Mouse (Mus musculus) neural tube, embryonic 11.5 days (tissue): ENCODE measurements around the gene Nbeal2. TPM values are rescaled to one million over a fixed set of nuclear protein-coding genes. Genes with fewer than 3 reads are reported as not detected.

ENCODE experiments used
- ATAC-seq: fragments of 200-750 bp; cut with Nextera tagmentation; 2 replicates; pipeline ENCODE4 v1.8.0; 2017; ENCODE audit warnings: moderate number of reproducible peaks, mild to moderate bottlenecking, moderate TSS enrichment, moderate library complexity; ENCODE audit not compliant: insufficient read depth, low FRiP score, low TSS enrichment
- DNase-seq: peaks from one replicate; pipeline ENCODE4 v3.0.0-alpha.2; 2015; ENCODE audit warnings: low spot score
- H3K27ac ChIP-seq: fragments of 300-500 bp; sonication (generic); 2 replicates; pipeline ENCODE4 v1.5.1; 2014; ENCODE audit warnings: low read depth, mild to moderate bottlenecking, low read length
- H3K27me3 ChIP-seq: fragments of 300-500 bp; sonication (generic); 2 replicates; pipeline ENCODE4 v1.6.1; 2014; ENCODE audit warnings: mild to moderate bottlenecking, low read length, mixed read lengths; ENCODE audit not compliant: control insufficient read depth, insufficient read depth
- H3K36me3 ChIP-seq: fragments of 300-500 bp; sonication (generic); 2 replicates; pipeline ENCODE4 v1.6.1; 2014; ENCODE audit warnings: mild to moderate bottlenecking, low read length, moderate library complexity, mixed read lengths; ENCODE audit not compliant: control insufficient read depth, insufficient read depth
- H3K4me1 ChIP-seq: fragments of 300-500 bp; sonication (generic); 2 replicates; pipeline ENCODE4 v1.6.1; 2014; ENCODE audit warnings: low read length, mixed read lengths; ENCODE audit not compliant: control insufficient read depth, insufficient read depth
- H3K4me2 ChIP-seq: fragments of 300-500 bp; sonication (generic); 2 replicates; pipeline ENCODE4 v1.6.1; 2014; ENCODE audit warnings: low read depth, mild to moderate bottlenecking, moderate library complexity
- H3K4me3 ChIP-seq: fragments of 300-500 bp; sonication (generic); 2 replicates; pipeline ENCODE4 v1.5.1; 2014; ENCODE audit warnings: low read depth, low read length
- H3K9ac ChIP-seq: fragments of 300-500 bp; sonication (generic); 2 replicates; pipeline ENCODE4 v1.6.1; 2014; ENCODE audit warnings: mild to moderate bottlenecking, low read length
- H3K9me3 ChIP-seq: fragments of 300-500 bp; sonication (generic); 2 replicates; pipeline ENCODE4 v1.6.1; 2016; ENCODE audit warnings: low read length; ENCODE audit not compliant: control insufficient read depth
- WGBS: fragments of 180-500 bp; shearing (Covaris S2); extraction: QIAGEN DNeasy Blood & Tissue Kit; methylation state at CpG from one replicate; pipeline ENCODE4 v1.1.7; 2014; 5-methylcytosine and 5-hydroxymethylcytosine counted together
- polyA plus RNA-seq: library from polyadenylated mRNA; unstranded; fragments of >200 nt; fragmentation: Nextera tagmentation; extraction: Ambion mirVana; gene quantifications from 2 replicates; pipeline ENCODE4 v1.2.1, GENCODE M21; 2014

The Nbeal2 gene
- polyA plus RNA-seq, 1 experiment from 2014 or later, result 1.1 TPM

DNA sequence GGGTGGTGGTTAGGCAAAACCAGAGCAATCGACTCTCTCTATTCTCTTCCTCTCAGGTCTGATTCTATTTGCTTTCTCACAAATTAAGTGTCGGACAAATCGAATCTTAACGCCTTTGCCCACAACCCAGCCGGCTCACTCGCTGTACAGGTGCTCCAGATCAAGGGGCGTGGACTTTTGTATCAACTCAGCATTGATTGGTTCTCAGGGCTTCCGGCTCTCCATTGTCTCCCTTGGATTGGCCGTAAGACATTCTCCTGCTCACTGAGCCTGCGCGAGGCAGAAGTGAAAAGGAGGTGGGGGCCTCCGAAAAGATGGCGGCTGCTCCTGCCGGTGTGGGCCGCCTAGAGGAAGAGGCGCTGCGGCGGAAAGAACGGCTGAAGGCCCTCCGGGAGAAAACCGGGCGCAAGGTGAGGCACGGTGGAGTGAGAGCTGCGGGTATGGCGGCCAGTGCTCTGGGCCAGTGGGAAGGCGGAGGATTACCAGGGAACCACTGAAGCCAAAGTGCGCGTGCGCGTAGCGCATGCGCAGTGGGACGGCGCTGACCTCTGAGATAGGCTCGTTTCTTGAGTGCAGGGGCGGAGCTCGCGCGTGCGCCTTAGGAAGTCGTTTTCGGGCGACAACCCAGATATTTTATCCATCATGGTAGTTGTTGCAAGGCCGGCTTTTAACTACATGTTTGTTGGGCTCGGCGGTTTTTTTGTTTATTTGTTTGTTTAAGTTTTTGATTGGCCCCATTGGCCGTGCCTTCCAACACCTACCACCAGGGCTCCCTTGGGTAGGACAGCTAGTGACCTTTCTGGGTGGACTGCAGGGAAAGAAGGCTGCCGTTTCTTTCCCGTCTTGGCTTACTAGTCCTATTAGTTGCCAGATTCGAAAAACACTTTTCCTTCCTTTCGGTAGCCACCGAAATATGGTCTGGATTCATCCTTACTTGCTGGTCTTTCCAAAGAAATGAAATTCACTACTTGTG lies 2.6 kb upstream of the Nbeal2 start, which contains the start of gene Ccdc12:
Gene Ccdc12, plus strand, starts transcription at position 255 of the 973 bp plus-strand sequence.
- H3K4me2 ChIP-seq, result peak within 1 kb of the TSS; percentile 69
- ATAC-seq, result peak; percentile 97
- peak; percentile 98 for DNase-seq
- H3K4me1 ChIP-seq, result peaks cover 24% of the 10 kb centered on the region
- peak within 1 kb of the TSS; percentile 72 for H3K4me3 ChIP-seq
- H3K27me3 ChIP-seq, result peaks cover 22% of the 10 kb centered on the region
- H3K36me3 ChIP-seq, result no peaks in the 10 kb centered on the region
- under 1% methylated on average over 52 of the region's 52 CpGs for WGBS
- H3K27ac ChIP-seq, result peak within 1 kb of the TSS; percentile 75
- peak within 1 kb of the TSS; percentile 85 for H3K9ac ChIP-seq
- H3K9me3 ChIP-seq, result no peaks in the 10 kb centered on the region

DNA sequence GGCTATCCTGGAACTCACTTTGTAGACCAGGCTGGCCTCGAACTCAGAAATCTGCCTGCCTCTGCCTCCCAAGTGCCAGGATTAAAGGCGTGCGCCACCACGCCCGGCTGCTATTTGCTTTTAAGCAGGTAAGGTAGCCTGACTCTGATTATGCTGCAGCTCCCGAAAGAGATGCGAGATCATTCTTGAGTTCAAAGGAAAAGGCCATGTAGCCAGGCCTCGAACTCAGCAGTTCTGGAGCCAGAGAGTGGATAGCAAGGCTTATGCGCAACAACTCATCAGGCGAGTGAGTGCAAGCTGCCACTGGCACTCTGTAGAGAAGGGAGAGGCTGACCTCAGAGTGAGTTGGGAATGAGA lies 1.7 kb upstream of the Nbeal2 start:
- Histone ChIP-seq H3K27ac (peak overlapping the region; percentile 49), H3K4me1 (peaks cover 24% of the 10 kb centered on the region), H3K36me3 (no peaks in the 10 kb centered on the region), H3K4me2 (peak overlapping the region; percentile 68), H3K9me3 (no peaks in the 10 kb centered on the region), H3K27me3 (peaks cover 24% of the 10 kb centered on the region), H3K4me3 (peak overlapping the region; percentile 72), H3K9ac (peak overlapping the region; percentile 42)
- ATAC-seq (no peak), DNase-seq (no peak)
- WGBS, result 89% methylated on average over 10 of the region's 10 CpGs

DNA sequence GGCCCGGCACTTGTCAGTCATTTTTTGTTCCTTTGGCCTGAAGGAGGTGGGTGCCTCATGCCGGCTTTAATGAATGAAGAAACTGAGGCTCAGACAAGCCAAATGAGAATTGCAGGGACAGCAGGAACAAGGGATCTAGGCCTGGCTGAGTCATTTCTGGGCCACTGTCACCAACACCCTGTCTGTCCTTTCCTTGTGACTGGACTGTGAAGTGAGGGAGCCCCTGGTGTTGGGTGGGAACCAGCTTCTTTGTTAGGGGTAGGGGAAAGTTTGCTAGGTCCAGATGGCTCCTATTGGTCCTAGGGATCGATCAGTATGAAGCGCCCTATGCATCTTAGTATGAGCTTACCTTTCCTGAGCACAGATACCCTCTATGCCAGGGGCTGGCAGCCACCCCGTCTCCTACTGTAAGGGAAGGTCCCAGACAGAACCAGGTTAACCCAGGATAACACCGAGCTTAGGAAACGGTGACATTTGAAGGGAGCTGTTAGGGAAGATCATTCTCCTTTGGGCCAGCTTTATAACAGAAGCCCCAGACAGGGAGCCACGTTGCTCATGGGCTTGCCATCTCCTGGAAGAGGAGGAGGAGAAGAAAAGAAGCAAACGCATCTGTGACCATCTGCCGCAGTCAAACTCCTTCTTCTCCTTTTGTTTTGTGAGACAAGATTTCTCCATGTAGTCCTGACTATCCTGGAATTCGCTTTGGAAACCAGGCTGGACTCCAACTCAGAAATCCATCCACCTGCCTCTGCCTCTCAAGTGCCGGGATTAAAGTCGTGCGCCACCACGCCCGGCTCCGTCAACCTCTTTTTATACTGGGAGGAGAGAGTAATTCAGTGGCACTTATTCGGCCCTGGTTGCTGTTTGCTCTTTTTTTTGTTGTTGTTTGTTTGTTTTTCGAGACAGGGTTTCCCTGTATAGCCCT lies 1.0 kb upstream of the Nbeal2 start:
- Histone ChIP-seq H3K27ac (no peak overlapping the region), H3K4me2 (peak overlapping the region; percentile 99), H3K4me1 (peaks cover 28% of the 10 kb centered on the region), H3K27me3 (peaks cover 25% of the 10 kb centered on the region), H3K9me3 (no peaks in the 10 kb centered on the region), H3K9ac (no peak overlapping the region), H3K36me3 (no peaks in the 10 kb centered on the region), H3K4me3 (peak overlapping the region; percentile 68; the same call in 1 of the 2 replicates)
- WGBS, result 83% methylated on average over 19 of the region's 19 CpGs
- no peak for DNase-seq
- ATAC-seq, result no peak

DNA sequence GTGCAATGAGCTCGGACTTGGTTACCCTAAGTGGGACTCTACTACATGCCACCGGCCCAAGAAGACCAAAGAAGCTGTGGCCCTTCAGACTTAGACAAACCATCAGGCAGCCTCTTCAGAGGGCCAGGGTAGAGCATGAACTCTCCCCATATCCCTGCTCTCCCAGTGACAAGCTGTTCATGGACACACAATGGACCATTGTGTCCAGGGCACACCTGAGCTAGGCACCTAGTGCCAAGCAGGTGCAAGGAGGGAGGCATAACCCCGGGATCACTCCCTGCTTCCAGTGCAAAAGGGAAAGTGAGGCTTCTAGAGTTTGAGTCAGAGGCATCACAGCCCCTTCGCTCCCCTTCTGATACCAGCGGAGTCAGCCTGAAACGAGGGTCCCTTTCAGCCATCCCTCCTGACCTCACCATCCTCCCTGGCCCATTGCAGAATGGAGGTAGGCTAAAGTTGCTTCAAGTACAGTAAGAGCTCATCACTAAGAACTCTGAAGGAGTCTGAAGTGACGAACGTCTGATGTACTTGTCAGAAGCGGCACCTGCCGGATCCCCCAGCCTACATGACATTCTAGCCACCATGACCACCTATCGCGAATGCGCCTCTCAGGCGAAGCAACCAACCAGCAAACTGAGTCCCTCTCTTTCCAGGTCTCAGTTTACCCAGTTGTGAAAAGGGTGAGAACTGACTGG lies 852 bp downstream of the Nbeal2 start:
- Histone ChIP-seq H3K27me3 (peaks cover 25% of the 10 kb centered on the region), H3K4me1 (peaks cover 33% of the 10 kb centered on the region), H3K4me2 (peak overlapping the region; percentile 99), H3K9ac (peak overlapping the region; percentile 66), H3K27ac (no peak overlapping the region), H3K9me3 (no peaks in the 10 kb centered on the region), H3K4me3 (peak overlapping the region; percentile 68), H3K36me3 (no peaks in the 10 kb centered on the region)
- ATAC-seq (no peak), DNase-seq (no peak)
- WGBS, result 22% methylated on average over 14 of the region's 14 CpGs

DNA sequence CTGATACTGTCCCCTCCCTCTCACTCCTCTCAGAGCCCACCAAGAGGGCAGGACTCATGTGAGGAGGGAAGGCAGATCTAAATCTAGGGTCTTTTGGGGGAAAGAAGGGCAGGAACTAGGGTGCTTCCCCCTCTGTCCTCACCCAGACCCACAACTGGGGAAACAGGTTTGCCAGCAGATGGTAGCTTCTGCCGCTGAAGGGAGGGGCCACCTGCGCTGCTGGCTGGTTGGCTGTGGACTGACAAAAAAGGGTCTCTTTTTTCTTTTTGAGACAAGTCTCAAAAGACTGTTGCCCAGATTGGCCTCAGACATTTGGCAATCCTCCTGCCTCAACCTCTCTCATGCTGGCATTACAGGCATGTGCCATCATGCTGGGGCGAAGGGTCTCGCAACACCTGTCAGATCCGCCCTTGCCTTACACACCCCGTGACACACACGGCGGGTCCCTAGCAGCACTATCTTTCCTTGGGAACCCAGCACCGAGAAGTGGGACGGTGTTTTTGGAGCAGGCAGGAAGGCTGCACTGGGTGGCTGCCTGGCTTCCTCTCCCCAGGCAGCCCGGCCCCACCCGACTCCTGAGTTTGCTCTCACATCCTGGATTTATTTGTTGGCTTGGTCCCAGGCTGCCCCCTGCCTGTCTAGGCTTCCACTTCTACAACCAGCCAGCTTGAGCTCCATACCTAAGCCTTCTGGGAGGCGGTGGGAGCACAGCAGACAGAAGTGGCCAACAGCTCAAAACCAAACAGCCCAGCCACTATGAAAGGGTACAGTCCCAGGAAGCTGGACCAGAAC lies 1.8 kb downstream of the Nbeal2 start:
- no peak for ATAC-seq
- peak overlapping the region; percentile 12; the same call in 1 of the 2 replicates for H3K4me2 ChIP-seq
- H3K9me3 ChIP-seq, result no peaks in the 10 kb centered on the region
- no peak overlapping the region for H3K27ac ChIP-seq
- WGBS, result 39% methylated on average over 13 of the region's 13 CpGs
- no peak overlapping the region for H3K4me3 ChIP-seq
- DNase-seq, result no peak
- H3K27me3 ChIP-seq, result peaks cover 25% of the 10 kb centered on the region
- no peak overlapping the region for H3K9ac ChIP-seq
- H3K36me3 ChIP-seq, result no peaks in the 10 kb centered on the region
- H3K4me1 ChIP-seq, result peaks cover 30% of the 10 kb centered on the region

DNA sequence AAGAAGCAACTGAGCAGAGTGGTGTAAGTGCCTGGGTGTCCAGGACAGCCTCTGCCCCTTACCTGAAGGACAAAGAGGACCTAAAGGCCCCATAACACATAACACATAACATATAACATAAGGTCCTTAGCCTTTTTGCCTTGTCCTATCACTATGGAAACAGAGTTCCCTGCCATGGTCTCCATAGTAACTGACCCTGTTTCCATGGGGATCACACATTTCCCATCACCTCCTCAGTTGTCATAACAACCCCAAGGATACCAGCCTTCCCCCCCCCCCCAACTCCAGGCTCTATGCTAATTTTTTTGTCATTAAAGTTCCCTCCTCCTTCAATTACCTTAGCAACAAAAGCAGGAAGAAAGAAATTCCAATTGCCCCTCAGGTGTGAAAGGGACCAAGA lies 4.2 kb downstream of the Nbeal2 start:
- no peak for DNase-seq
- Histone ChIP-seq H3K4me2 (no peak overlapping the region), H3K27ac (no peak overlapping the region), H3K4me3 (no peak overlapping the region), H3K27me3 (peaks cover 25% of the 10 kb centered on the region), H3K4me1 (peaks cover 24% of the 10 kb centered on the region; the same call in 1 of the 2 replicates), H3K36me3 (no peaks in the 10 kb centered on the region), H3K9ac (no peak overlapping the region), H3K9me3 (no peaks in the 10 kb centered on the region)
- no peak for ATAC-seq

DNA sequence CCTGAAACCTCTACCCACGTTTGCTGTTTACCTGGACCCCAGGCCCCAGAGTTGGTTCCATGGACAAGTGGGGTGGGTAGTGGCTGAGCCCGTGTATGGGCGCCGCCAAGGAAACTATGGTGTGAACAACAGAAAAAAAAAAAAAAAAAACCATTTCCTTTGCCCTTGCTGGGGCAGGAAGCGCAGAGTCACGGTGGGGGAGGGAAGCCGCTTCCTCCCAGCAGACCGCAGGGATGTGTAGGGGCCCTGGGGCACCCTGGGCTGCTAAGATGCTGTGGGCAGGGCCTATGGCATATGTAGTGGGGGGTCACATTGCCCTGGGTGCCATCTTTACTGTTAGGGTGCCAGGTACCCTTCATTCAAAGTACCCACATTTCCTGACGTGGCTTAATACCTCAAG lies 8.7 kb downstream of the Nbeal2 start:
- no peaks in the 10 kb centered on the region for H3K9me3 ChIP-seq
- H3K27me3 ChIP-seq, result no peaks in the 10 kb centered on the region
- H3K4me2 ChIP-seq, result no peak overlapping the region
- H3K4me3 ChIP-seq, result no peak overlapping the region
- no peak overlapping the region for H3K27ac ChIP-seq
- no peak for DNase-seq
- WGBS, result 88% methylated on average over 9 of the region's 9 CpGs
- H3K4me1 ChIP-seq, result peaks cover 8% of the 10 kb centered on the region; the same call in 1 of the 2 replicates
- H3K36me3 ChIP-seq, result no peaks in the 10 kb centered on the region
- no peak overlapping the region for H3K9ac ChIP-seq
- no peak for ATAC-seq
